Mouse (Mus musculus) E14TG2a.4 (cell line): ENCODE results near the gene Mtmr6.

Source experiments
- H3K27me3 ChIP-seq: 2 replicates; pipeline ENCODE4 v1.6.1; 2014; ENCODE audit warnings: low read length, control low read depth; ENCODE audit not compliant: insufficient read depth
- H3K36me3 ChIP-seq: 2 replicates; pipeline ENCODE4 v1.6.1; 2014; ENCODE audit warnings: low read length, control low read depth; ENCODE audit not compliant: insufficient read depth
- H3K4me1 ChIP-seq: replicated peaks from 2 replicates; pipeline ENCODE4 v1.6.1; 2014; ENCODE audit warnings: low read depth, low read length, control low read depth
- H3K4me3 ChIP-seq: replicated peaks from 2 replicates; pipeline ENCODE4 v1.5.1; 2014; ENCODE audit warnings: mild to moderate bottlenecking, low read length
- H3K9me3 ChIP-seq: 2 replicates; pipeline ENCODE4 v1.6.1; 2014; ENCODE audit warnings: low read length, control low read depth
- CTCF ChIP-seq: conservative IDR thresholded peaks from 2 replicates; pipeline ENCODE4 v1.5.1; 2014; ENCODE audit warnings: low read length
- NANOG ChIP-seq: IDR thresholded peaks from 2 replicates; pipeline ENCODE4 v1.6.1; 2014; ENCODE audit warnings: borderline replicate concordance, low read length, mixed read lengths
- POU5F1 ChIP-seq: IDR thresholded peaks from 2 replicates; pipeline ENCODE4 v1.6.1; 2014; ENCODE audit warnings: low read length, borderline replicate concordance

The Mtmr6 gene

DNA sequence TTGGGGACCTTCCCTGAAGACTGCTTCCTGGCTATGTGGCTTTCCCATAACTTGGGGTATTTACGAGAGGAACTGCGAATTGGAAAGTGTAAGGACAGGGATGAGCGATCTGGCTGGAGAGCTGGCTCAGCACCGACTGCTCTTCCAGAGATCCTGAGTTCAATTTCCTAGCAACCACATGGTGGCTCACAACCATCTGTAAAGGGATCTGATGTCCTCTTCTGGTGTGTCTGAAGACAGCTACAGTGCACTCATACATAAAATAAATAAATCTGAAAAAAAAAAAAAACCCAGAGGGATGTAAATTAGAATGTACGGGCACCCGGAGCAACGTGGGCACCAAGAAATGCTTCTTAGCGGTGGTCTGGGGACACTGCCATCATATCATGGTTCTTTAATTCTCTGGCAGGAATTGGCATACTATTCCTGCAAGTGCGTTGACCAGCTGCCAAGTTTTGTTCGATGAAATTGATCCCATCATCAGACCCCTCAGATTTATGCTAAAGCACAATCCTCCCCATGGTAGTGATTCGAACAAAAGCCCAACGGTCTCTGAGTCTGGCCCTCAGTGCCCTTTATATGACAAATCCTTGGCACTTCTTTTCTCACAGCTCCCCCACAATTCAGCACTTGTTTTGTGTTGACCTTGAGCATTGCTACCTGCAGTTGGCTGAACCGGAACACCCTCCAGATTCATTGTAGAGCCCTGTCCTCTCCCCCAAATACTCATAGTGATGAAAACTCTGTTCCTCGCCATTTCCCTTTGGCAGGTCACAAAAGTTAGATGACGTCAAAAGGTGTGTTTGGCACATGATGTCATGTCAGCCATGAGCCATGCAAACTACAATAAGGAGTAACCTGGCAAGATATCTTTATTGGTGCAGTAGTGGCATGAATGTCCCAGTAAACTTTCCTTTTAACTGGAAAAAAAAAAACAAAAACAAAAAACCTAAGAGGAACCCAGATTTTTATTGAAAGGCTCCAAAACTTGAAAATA lies 12.7 kb upstream of the Mtmr6 start:
- no peaks in the 10 kb centered on the region for H3K27me3 ChIP-seq
- H3K4me3 ChIP-seq: peak overlapping the region; percentile 99
- no peak for TF ChIP-seq POU5F1
- TF ChIP-seq CTCF: no peak
- no peak for TF ChIP-seq NANOG
- H3K4me1 ChIP-seq: peaks cover 36% of the 10 kb centered on the region
- no peaks in the 10 kb centered on the region for H3K9me3 ChIP-seq
- H3K36me3 ChIP-seq: peaks cover 3% of the 10 kb centered on the region

DNA sequence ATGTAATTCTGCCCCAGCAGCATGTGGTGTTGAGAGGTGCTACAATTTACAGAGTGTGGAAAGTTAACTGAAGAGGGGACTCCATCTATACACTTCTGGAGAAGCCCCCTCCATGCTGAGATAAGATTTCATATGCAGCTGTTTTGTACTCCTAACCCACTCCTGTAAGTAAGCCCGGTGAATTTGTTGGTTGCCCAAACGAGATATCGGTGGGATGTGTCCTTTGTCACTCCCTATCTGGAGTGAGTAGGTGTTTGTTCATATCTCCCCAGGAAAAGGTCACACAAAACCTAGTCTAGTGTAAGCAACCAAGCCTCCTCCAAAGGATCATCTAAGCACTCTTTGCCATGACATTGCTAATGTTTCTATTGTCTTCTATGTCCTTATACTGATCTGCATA lies 11.6 kb upstream of the Mtmr6 start:
- Histone ChIP-seq H3K27me3 (no peaks in the 10 kb centered on the region), H3K4me3 (no peak overlapping the region), H3K36me3 (peaks cover 3% of the 10 kb centered on the region; the same call in 1 of the 2 replicates), H3K4me1 (peaks cover 32% of the 10 kb centered on the region), H3K9me3 (no peaks in the 10 kb centered on the region)
- TF ChIP-seq CTCF (no peak), POU5F1 (no peak), NANOG (no peak)

DNA sequence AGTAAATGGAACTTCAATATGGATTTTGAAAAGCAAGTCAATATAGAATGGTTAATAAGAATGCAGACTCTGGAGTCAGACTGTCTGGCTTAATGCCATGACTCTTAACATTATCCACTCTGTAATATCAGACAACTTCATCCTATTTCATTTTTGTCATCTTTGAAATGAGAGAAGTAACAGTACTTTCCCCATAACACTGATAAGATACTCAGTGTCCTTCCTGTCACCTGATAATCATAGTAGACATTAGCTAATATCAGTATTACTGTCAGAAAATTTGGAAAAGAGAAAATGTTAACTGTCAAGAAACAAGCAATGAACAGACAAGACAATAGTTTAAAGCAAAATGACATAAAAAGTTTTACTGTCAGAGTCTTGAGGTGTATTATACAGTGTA lies 10.3 kb upstream of the Mtmr6 start:
- Histone ChIP-seq H3K36me3 (no peaks in the 10 kb centered on the region), H3K4me1 (peaks cover 21% of the 10 kb centered on the region)
- TF ChIP-seq POU5F1: no peak
- no peak for TF ChIP-seq NANOG
- no peak for TF ChIP-seq CTCF

DNA sequence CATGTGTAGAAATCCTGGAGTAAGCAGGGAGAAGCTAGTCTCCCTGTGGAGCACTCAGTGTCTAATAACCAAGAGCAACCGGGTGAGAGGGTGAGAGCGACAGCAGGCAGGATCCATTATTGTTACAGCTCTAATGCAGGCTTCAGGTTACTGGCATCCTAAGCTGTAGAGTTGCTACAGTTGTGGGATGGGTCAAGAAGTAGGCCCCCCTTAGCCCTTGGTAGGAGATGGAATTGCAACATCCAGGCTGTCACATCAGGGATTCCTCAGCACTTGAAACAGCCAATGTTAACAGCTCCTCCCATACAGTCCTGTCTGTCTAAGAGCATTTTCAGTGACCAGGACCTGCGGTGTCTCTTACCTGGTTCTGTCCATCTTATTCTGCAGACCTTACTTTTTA lies 8.7 kb upstream of the Mtmr6 start:
- H3K36me3 ChIP-seq: no peaks in the 10 kb centered on the region

More for the DNA sequence above, 10.3 kb upstream of the Mtmr6 start:
- Histone ChIP-seq H3K27me3 (no peaks in the 10 kb centered on the region), H3K9me3 (no peaks in the 10 kb centered on the region), H3K4me3 (no peak overlapping the region)

DNA sequence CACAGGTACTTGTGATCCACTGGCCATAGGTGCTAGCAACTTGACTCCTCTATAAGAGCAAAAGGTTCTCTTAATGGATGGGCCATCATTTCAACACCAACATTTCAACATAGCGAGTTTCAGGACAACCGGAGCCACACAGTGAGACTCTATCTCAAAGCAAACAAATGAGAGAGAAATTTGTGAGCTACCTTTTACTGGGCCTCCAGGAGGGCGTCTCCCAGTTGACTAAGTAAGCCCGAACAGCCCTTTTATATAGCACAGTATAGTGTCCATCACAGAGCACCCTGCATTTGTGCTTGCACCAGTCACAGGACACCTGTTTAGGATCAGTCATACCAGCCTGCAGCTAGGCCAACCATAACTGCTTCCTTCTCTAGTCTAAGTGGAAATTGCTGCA lies 7.9 kb upstream of the Mtmr6 start:
- Histone ChIP-seq H3K4me3 (no peak overlapping the region), H3K36me3 (no peaks in the 10 kb centered on the region), H3K9me3 (no peaks in the 10 kb centered on the region), H3K27me3 (0 out of 2 replicates have a peak, but pooled peaks cover 5% of the 10 kb centered on the region), H3K4me1 (peaks cover 12% of the 10 kb centered on the region)
- TF ChIP-seq CTCF: no peak
- no peak for TF ChIP-seq POU5F1
- TF ChIP-seq NANOG: no peak

More for the DNA sequence above, 8.7 kb upstream of the Mtmr6 start:
- TF ChIP-seq NANOG: no peak
- no peak for TF ChIP-seq POU5F1
- peak; percentile 25; the same call in 1 of the 2 replicates for TF ChIP-seq CTCF
- 0 out of 2 replicates have a peak, but pooled peaks cover 3% of the 10 kb centered on the region for H3K27me3 ChIP-seq
- H3K4me3 ChIP-seq: no peak overlapping the region
- H3K4me1 ChIP-seq: peaks cover 12% of the 10 kb centered on the region
- no peaks in the 10 kb centered on the region for H3K9me3 ChIP-seq

DNA sequence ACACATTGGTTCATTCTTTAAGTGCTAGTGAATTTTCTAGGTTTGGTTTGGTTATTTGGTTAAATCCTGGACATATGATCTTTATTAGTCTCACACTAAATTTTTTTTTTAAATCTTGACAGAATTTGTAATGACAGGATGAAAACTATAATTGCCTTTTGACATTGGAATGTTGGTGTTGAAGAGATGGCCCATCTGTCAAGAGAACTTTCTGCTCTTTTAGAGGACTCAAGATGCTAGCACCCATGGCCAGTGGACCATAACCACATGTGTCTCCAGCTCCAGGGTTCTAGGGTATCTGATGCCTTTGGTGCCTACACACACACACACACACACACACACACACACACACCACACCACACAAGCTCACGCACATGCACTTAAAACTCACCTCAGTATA lies 7.2 kb upstream of the Mtmr6 start:
- H3K36me3 ChIP-seq: no peaks in the 10 kb centered on the region
- peaks cover 5% of the 10 kb centered on the region for H3K4me1 ChIP-seq
- 0 out of 2 replicates have a peak, but pooled peaks cover 8% of the 10 kb centered on the region for H3K27me3 ChIP-seq
- H3K4me3 ChIP-seq: no peak overlapping the region
- no peaks in the 10 kb centered on the region for H3K9me3 ChIP-seq
- no peak for TF ChIP-seq NANOG
- no peak for TF ChIP-seq POU5F1
- TF ChIP-seq CTCF: no peak

DNA sequence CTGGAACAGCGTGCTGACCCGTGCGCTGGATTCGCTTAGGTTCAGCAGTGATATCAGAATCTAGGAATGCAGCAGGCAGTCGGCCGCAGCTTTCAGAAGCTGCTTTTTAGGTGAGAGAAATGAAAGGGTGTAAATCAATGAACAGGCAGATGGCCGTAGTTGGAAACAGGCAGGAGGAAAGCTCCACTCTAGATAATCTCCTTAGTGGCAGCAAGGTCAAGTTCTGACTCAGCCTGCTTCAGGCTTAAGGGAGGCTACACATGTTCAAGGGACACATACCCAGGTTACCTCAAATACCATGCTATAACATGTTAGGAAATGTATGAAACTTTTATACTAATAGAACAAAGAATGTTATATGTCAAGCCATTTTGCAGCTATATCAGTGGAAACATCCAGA lies 2.7 kb upstream of the Mtmr6 start:
- Histone ChIP-seq H3K4me3 (no peak overlapping the region), H3K27me3 (0 out of 2 replicates have a peak, but pooled peaks cover 8% of the 10 kb centered on the region), H3K36me3 (no peaks in the 10 kb centered on the region), H3K4me1 (peaks cover 6% of the 10 kb centered on the region; the same call in 1 of the 2 replicates), H3K9me3 (no peaks in the 10 kb centered on the region)
- TF ChIP-seq CTCF: no peak

DNA sequence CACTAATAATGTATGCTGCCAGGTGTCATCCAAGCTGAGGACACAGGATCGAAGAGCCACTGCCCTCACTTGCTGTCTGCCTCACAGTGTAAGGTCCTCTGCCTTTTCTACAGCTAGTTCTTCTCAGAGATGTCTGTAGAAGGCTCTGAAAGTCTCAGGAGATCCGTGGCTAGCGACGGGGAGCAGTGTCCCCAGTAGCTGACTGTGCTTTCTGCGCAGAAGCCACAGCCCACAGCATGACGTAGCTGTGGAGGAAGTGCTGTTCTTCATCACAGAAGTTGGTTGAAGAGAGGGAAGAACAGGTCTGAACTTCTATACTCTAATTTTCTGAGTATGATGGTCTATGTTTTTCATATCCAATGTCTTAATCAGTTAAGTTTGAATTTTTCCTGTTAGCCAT lies 4.3 kb downstream of the Mtmr6 start:
- Histone ChIP-seq H3K36me3 (no peaks in the 10 kb centered on the region), H3K9me3 (no peaks in the 10 kb centered on the region), H3K27me3 (no peaks in the 10 kb centered on the region), H3K4me3 (no peak overlapping the region), H3K4me1 (peaks cover 11% of the 10 kb centered on the region)
- TF ChIP-seq CTCF: no peak
- no peak for TF ChIP-seq POU5F1
- no peak for TF ChIP-seq NANOG

DNA sequence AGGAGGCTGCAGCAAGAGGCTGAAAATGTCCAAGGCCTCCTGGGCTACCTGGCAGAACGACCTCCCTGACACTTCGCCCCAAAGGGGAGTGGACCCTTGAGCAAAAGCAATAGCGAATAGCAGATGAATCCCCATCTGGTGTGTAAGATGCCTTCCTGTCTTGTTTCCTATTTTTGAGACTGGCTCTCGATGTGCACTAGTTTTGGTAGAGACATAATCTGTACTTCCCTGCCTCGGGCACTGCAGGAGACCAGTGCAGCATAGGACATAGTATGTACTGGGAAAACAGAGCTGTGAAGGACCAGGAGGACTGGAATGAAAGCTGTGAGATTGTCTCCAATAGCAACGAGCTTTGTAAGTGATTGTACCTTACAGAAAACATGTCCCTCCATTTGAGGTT lies 8.3 kb downstream of the Mtmr6 start:
- no peaks in the 10 kb centered on the region for H3K27me3 ChIP-seq
- H3K36me3 ChIP-seq: no peaks in the 10 kb centered on the region
- H3K4me1 ChIP-seq: peaks cover 4% of the 10 kb centered on the region
- H3K9me3 ChIP-seq: no peaks in the 10 kb centered on the region
- TF ChIP-seq NANOG (no peak), POU5F1 (no peak), CTCF (no peak)
- H3K4me3 ChIP-seq: no peak overlapping the region
